Mouse (Mus musculus) gastrocnemius, postnatal 36 days (tissue): ENCODE measurements around the gene Ctnnd1. TPM values are rescaled to one million over a fixed set of nuclear protein-coding genes. Genes with fewer than 3 reads are reported as not detected.

ENCODE experiments used
- DNase-seq, 2 experiments: peaks; one replicate each; pipeline ENCODE4 v3.0.0; 2022
- intact Hi-C: fragments of 180-260 bp; cut with DNase I; formaldehyde crosslinking; loops from one replicate; pipeline ENCODE4 v1.15.1; 2025
- total RNA-seq, 2 experiments: library from RNA; stranded (reverse); gene quantifications; 2 replicates each; pipeline ENCODE4 v1.2.3; 2021

Ctnnd1 gene
- total RNA-seq, 2 experiments from 2014 or later = 28.8 to 29.9 TPM

DNA sequence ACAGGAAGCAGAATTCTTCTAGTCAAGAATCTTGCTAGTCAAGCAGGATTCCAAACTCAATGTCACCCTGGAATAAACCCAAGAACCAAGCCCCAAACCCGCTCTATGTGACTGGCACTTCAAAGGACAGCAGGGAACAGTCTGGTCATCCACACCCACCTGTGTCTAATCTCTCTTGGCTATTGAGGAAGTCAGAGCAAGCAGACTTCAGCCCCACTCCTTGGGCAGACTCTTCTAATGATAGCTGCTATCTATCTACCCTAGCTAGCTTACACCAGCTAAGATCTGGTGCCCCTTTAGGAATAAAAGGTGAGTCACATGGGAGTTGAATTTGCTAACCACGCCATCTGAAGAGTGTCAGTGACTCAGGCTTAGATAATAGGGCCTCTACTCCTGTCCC is 31.7 kb downstream of the Ctnnd1 start:
- DNase-seq = no peak
- intact Hi-C loops = loop anchor here (2.0 kb wide), 1 partner anchor 42 kb away; no protein-coding TSS in a partner anchor

- no peak for DNase-seq
- intact Hi-C loops = loop anchor here (2.0 kb wide), 1 partner anchor 43 kb away; no protein-coding TSS in a partner anchor
Observed at GRCm38 (mm10) chr2:84617637-84618515, 32.7 kb downstream of the Ctnnd1 start.

- DNase-seq = no peak
- intact Hi-C loops = no loop called here
Observed at GRCm38 (mm10) chr2:84612764-84613163, 37.8 kb downstream of the Ctnnd1 start.

DNA sequence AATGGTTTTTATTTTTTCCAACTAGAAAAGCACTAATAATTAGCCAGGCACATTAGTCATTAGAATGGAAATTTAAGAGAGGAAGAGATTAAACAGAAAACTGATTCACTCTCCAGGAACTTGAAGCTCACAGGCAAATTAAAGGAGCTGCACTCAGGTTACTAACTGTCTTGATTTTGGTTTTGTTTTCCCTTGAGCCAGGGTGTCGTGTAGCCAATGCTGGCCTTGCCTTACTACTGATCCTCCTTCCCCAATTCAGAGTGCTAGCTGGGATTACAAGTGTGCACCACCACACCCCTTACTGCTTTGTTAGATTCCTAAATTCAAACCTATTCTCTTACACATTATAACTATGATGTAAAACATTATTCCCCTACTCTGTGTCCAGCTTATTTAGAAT is 42.7 kb downstream of the Ctnnd1 start:
- intact Hi-C loops = no loop called here
- DNase-seq = no peak

- intact Hi-C loops = no loop called here
- DNase-seq = no peak
Observed at GRCm38 (mm10) chr2:84600977-84601376, 49.6 kb downstream of the Ctnnd1 start.

GRCm38 (mm10) chr2:84599270-84599888 is 51.2 kb downstream of the Ctnnd1 start:
- intact Hi-C loops = no loop called here
- no peak for DNase-seq

DNA sequence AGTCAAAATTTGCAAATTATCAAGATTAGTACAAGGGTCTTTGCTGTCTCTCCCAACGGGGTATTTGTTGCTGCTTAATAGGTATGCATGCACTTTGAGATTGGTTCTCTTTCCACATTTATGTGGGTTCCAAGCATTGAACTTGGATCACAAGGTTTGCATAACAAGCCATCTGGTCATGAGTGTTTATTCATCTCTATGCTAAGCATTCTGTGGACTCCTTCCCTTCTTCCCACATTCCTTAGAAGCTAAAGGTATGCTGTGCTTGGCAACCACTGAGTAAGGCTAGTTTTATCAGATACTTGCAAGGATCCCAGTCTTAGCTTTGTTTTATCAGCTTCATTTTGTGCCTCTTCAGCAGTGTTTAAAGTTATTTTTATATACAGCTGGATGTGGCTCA is 53.4 kb downstream of the Ctnnd1 start:
- no peak for DNase-seq
- intact Hi-C loops = no loop called here

DNA sequence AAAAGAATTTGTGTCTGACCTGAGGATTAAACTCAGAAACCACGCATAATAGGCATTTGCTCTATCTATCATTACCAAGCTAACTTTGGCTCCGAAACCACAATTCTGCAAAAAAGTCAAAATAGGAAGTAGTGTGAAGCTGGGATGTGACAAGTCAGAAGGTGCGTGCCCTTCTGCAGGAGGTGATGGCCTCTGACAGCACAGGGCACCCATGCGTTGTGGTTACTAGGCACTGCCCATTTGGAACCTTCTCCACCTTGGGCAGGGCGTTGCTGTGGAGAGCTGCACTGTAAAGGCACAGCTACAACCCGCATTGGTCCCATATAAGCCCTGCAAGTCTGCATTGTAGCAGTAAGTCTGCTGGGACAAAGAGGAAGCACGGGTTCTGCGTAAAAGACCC is 57.8 kb downstream of the Ctnnd1 start:
- intact Hi-C loops = no loop called here
- DNase-seq = no peak

GRCm38 (mm10) chr2:84585700-84586099 is 64.9 kb downstream of the Ctnnd1 start:
- intact Hi-C loops = no loop called here
- no peak for DNase-seq

DNA sequence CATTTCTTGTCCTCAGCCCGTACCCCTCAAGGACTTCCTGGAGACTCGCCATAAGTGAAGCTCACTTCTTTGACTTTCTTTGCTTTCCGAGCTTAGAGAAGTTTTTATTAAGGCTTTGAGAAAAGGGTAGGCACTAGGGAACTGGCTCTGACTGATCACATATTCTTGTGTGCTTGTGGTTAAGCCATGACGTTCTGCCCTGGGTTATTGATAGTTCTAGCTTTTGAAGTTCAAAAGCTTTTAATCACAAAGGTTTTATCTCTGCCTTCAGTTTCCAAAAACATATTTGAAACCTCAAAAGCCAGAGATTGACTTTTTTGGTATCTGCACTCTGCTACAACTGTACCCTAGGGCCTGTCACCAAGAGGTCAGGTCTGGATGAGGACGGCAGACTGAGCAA is 68.3 kb downstream of the Ctnnd1 start:
- no peak for DNase-seq
- intact Hi-C loops = no loop called here

DNA sequence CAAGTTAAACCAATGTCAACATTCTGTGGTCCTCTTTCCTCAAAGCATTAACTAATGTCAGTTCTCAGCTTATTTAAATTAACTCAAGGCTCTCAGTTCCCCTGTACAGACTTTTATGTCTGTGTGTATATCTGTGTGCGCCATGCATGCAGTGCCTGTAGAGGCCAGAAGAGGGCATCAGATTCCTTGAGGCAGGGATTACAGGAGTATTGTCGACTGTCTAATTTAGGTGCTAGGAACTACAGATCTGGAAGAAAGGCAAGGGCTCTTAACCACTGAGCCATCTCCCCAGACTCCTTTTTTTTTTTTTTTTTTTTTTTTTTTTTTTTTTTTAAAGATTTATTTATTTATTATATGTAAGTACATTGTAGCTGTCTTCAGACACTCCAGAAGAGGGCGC is 69.4 kb downstream of the Ctnnd1 start:
- no peak for DNase-seq
- intact Hi-C loops = no loop called here

DNA sequence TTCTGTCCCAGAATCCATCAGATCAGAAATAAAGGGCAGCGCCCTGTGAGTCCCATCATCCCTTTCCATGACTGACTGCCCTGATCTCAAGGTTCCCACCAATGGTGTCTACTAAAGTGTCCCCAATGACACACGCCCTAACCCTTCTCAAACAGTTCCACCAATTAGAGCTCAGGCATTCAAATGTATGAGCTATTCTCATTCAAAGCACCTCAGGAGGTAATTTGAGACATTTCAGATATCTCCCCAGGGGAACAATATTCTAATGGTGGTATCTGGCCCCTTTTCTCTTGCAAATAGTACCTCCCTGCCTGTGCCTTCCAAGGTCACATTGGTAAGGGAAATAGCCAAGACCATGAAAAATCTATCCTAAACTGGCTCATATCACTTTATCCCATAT is 71.3 kb downstream of the Ctnnd1 start:
- no peak for DNase-seq
- intact Hi-C loops = no loop called here

DNA sequence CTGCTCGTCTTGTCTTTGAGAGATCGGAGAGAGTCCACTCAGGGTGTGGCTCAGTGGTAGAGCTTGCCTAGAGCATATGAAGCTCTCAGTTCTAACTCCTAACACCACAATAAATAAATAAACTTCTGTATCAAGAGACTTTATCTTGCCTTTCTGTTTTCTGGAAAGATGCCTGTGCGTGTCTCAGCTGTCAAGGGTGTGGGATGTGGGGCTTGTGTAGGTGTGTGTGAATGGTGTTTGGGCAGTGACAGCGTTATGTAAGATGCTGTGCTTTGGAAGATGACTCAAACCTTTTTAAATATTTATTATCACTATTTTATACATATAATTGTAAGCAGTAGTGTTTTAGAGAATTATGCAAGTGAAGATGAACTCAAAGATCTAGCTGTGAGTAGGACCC is 76.4 kb downstream of the Ctnnd1 start:
- intact Hi-C loops = no loop called here
- DNase-seq = no peak

GRCm38 (mm10) chr2:84556888-84557514 is 93.6 kb downstream of the Ctnnd1 start:
- no peak for DNase-seq
- intact Hi-C loops = no loop called here

- intact Hi-C loops = no loop called here
- no peak for DNase-seq
Observed at GRCm38 (mm10) chr2:84551390-84552100, 99.0 kb downstream of the Ctnnd1 start.

Other genes starting within 250 kb of the Ctnnd1 start
- 10 to 100 TPM; 10.5 TPM for gene Calcrl, start 225.4 kb downstream of the Ctnnd1 start, total RNA-seq
- gene Tfpi, start 174.0 kb downstream of the Ctnnd1 start, total RNA-seq = 1 to 10 TPM; 2.1 to 2.3 TPM
- gene Btbd18, start 8.3 kb upstream of the Ctnnd1 start, total RNA-seq = not detected
- 10 to 100 TPM in 1 of 2 experiments, 1 to 10 TPM in 1; 6.8 to 13.0 TPM for gene Selenoh, start 20.0 kb upstream of the Ctnnd1 start, total RNA-seq
- gene Gm28635, start 27.3 kb upstream of the Ctnnd1 start, total RNA-seq = not detected
- gene Med19, start 27.6 kb upstream of the Ctnnd1 start, total RNA-seq = 1 to 10 TPM; 5.2 to 6.7 TPM
- gene Tmx2, start 28.4 kb upstream of the Ctnnd1 start, total RNA-seq = 10 to 100 TPM; 45.8 to 50.2 TPM
- 10 to 100 TPM; 57.5 to 62.2 TPM for gene Zdhhc5, start 64.4 kb upstream of the Ctnnd1 start, total RNA-seq
- gene Clp1, start 76.6 kb upstream of the Ctnnd1 start, total RNA-seq = 1 to 10 TPM; 2.8 to 3.6 TPM
- under 1 TPM; 0.35 to 0.61 TPM for gene Ypel4, start 83.3 kb upstream of the Ctnnd1 start, total RNA-seq
- gene Gm19426, start 92.9 kb upstream of the Ctnnd1 start, total RNA-seq = under 1 TPM in 1 of 2 experiments, not detected in 1; 0.51 TPM
- gene Serping1, start 124.7 kb upstream of the Ctnnd1 start, total RNA-seq = 10 to 100 TPM; 44.8 to 46.5 TPM
- gene Ube2l6, start 148.1 kb upstream of the Ctnnd1 start, total RNA-seq = 1 to 10 TPM; 2.6 to 3.5 TPM
- gene Smtnl1, start 171.9 kb upstream of the Ctnnd1 start, total RNA-seq = 10 to 100 TPM; 58.7 to 84.0 TPM
- gene Timm10, start 176.2 kb upstream of the Ctnnd1 start, total RNA-seq = 10 to 100 TPM; 39.6 to 55.9 TPM
- 10 to 100 TPM in 1 of 2 experiments, 1 to 10 TPM in 1; 7.6 to 19.2 TPM for gene Slc43a1, start 188.1 kb upstream of the Ctnnd1 start, total RNA-seq
- under 1 TPM; 0.20 to 0.26 TPM for gene Rtn4rl2, start 235.9 kb upstream of the Ctnnd1 start, total RNA-seq